Mouse (Mus musculus): Measurements from ENCODE around the gene Gpm6b.

Gene Gpm6b

GRCm38 (mm10) chrX:166238831-166239460, at the start of gene Gpm6b:
Gene Gpm6b, plus strand, starts transcription at chrX:166238911.
- in situ Hi-C loops (cut with MboI, MseI): no loop called here

- in situ Hi-C loops (cut with MboI, MseI): loop anchor here (25.0 kb wide), 1 partner anchor 1041 kb away; no protein-coding TSS in a partner anchor
These were observed 42.4 kb upstream of the Gpm6b start for GRCm38 (mm10) chrX:166196327-166196726.

DNA sequence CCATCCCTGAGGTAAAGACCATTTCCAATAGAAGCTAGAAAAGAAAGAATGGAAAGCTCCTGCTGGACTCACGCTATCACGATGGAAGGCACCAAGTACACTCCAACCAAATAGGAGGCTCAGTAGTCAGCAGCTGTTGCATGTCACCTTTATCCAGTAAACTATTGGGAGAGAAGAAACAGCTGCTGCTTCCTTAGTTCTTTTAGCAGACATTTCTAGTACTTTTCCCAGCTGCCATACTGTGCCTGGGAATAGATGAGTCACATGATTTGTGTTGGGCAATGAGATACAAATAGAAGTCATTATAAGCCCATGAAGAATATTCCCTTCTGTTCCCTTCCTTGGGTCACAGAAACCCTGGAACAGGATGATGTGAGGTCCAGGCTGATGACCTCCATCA, 40.4 kb upstream of the Gpm6b start:
- in situ Hi-C loops (cut with MboI, MseI): loop anchor here (25.0 kb wide), 1 partner anchor 1039 kb away; no protein-coding TSS in a partner anchor

DNA sequence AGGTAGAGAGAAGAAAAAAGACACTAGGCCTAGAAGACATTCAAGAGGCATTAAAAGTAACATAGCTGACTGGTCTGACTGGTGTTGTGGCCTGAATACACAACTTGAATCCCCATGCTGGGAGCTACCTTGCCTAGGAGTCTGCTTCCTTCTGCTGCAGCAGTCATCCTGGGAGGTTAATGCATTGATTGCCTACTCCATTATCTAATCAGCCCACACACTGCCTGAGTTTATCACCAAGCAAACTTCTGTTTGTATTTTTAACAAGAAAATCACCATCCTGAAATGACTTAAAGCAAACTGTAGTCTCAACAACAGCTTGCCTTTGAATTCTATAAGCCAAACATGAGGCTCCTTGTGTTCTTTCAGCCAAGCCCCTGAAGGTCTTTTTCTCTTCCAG, 38.9 kb upstream of the Gpm6b start:
- in situ Hi-C loops (cut with MboI, MseI): loop anchor here (25.0 kb wide), 1 partner anchor 1037 kb away; no protein-coding TSS in a partner anchor

DNA sequence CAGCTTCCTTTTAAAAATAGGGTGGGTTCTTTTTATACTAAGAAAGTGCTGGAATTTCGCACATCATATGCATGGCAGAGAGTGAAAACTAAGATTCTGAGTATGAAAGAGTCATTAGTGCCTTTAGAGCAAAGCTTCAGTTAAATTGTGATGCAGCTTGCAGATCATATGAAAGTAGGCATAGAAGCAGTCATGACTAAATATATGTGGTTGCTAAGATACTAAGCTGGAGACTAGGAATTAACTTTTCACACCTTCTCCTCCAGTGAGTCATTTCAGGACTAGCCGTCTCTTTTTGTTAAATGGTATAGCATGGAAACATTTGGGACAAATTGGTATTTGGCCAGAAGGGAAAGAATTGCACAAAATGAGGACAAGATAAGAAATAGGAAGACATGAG, 24.1 kb upstream of the Gpm6b start:
- in situ Hi-C loops (cut with MboI, MseI): no loop called here

DNA sequence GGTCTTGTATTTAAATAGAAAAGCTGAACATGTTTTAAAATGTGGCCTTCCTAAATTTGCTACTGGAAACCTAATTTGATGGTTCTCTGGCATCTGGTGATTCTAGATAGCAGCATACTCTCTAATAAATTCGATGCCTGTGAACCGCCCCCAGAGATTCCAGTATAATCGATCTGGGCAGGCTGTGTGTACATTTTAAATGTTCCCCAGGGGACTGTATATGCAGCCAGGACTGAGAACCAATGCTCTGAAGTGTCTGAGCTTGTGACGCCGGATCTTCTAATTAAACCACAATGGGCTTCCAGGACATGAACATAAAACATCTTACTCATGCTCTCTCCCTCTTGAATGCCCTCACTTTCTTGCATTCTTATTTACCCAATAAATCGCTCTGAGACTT, 22.5 kb upstream of the Gpm6b start:
- in situ Hi-C loops (cut with MboI, MseI): no loop called here

- in situ Hi-C loops (cut with MboI, MseI): no loop called here
These were observed 22.0 kb upstream of the Gpm6b start for GRCm38 (mm10) chrX:166216720-166217119.

DNA sequence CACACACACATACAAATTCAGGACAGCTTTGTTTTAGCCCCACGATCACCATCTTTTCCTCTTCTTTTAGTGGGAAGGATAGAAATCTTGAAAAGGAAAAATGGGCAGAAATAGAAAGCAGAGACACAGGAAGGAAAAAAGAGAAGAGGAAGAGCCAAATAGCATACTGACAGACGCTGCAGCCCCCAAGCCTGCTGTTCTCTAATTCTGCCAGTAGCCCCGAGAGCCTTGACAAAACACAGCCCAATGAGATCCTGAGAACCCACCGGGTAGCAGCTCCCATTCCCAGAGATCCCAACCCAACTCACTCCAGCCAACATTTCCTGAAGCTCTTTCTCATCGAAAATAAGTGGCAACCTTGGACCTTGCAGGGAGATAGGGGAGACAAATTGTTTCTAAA, 19.4 kb upstream of the Gpm6b start:
- in situ Hi-C loops (cut with MboI, MseI): no loop called here

GRCm38 (mm10) chrX:166226856-166227255, 11.9 kb upstream of the Gpm6b start:
- in situ Hi-C loops (cut with MboI, MseI): no loop called here

GRCm38 (mm10) chrX:166229750-166230149, 9.0 kb upstream of the Gpm6b start:
- in situ Hi-C loops (cut with MboI, MseI): no loop called here

- in situ Hi-C loops (cut with MboI, MseI): no loop called here
These were observed 8.0 kb upstream of the Gpm6b start for GRCm38 (mm10) chrX:166230515-166231267.

- in situ Hi-C loops (cut with MboI, MseI): no loop called here
These were observed 2.6 kb upstream of the Gpm6b start for GRCm38 (mm10) chrX:166236131-166236530.

- in situ Hi-C loops (cut with MboI, MseI): no loop called here
These were observed 809 bp downstream of the Gpm6b start for GRCm38 (mm10) chrX:166239520-166239919.

- in situ Hi-C loops (cut with MboI, MseI): no loop called here
These were observed 2.0 kb downstream of the Gpm6b start for GRCm38 (mm10) chrX:166240751-166241150.

GRCm38 (mm10) chrX:166243261-166243885, 4.7 kb downstream of the Gpm6b start:
- in situ Hi-C loops (cut with MboI, MseI): no loop called here

GRCm38 (mm10) chrX:166271489-166271888, 32.8 kb downstream of the Gpm6b start:
- in situ Hi-C loops (cut with MboI, MseI): no loop called here

GRCm38 (mm10) chrX:166272646-166273045, 33.9 kb downstream of the Gpm6b start:
- in situ Hi-C loops (cut with MboI, MseI): no loop called here

- in situ Hi-C loops (cut with MboI, MseI): no loop called here
These were observed 41.1 kb downstream of the Gpm6b start for GRCm38 (mm10) chrX:166279861-166280260.

DNA sequence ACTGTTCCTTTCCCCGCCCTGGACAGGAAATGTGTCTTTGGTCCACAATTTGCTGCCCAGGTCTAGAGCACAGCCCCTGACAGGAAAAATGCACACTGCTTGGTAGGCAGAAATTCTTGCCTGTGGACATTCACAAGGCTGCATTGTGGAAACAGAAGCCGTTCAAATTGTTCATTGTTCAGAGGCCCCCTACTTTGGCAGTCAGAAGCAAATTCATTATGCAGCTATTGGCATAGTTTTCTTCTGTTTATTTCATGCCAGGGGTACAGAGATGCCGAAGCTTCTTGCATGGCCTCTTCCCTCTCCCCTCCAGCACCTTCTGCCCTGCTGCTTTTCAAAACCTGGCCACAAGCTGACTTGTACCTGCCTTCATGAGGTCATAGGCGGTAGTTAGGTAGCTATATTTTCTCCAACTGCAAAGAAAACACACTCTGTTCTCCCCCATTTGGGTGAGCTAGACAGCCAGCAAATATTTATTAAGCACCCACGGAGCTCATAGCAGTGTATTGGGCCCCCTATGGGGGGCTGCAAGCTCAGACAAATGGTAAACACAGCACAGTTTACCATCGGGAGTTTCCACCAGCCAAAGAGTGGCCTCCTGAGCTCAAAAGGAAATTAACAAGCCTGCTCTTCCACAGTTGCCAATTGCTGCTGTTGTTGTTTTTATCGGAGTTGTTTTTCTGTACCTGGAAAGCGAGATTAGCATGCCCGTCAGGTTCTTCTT, 48.2 kb downstream of the Gpm6b start:
- in situ Hi-C loops (cut with MboI, MseI): no loop called here

GRCm38 (mm10) chrX:166291266-166291665, 52.6 kb downstream of the Gpm6b start:
- in situ Hi-C loops (cut with MboI, MseI): no loop called here

- in situ Hi-C loops (cut with MboI, MseI): no loop called here
These were observed 54.8 kb downstream of the Gpm6b start for GRCm38 (mm10) chrX:166293465-166293864.

DNA sequence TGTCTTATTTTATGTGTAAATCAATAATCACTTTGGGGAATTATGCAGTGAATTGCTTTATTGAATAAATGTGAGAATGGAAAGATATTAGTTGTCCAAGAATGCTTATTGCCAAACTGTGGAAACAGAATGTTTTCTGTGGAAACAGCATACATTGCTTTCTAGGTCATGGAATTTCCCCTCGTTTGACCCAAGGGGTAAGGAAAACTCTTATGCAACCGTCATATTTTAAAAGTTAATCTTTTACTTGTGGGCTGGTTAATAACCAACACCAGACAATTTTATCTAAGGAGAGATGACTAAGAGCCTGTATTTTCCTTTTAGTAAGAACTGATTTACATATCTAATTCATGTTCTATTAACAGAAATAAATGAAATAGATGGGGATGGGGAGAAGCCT, 64.1 kb downstream of the Gpm6b start:
- in situ Hi-C loops (cut with MboI, MseI): no loop called here
